Mouse (Mus musculus): ENCODE data around the gene Neu3. TPM values are rescaled to one million over a fixed set of nuclear protein-coding genes. Genes with fewer than 3 reads are reported as not detected.
A peak's percentile ranks its signal among the peaks of the same experiment; 100 is the strongest.
"Not testable (repeated sequence)": the region's sequence is repeated elsewhere in the genome, so short reads cannot be mapped to it uniquely, and the experiment has no call there.

Gene Neu3
- polyA plus RNA-seq, 1 experiment from 2014 or later = 6.2 TPM

GRCm38 (mm10) chr7:99833115-99833845, 5.1 kb upstream of the Neu3 start:
- no peak overlapping the region for H3K27ac ChIP-seq
- H3K9me3 ChIP-seq (replicated peaks) = no peaks in the 10 kb centered on the region
- H3K4me1 ChIP-seq = peaks cover 23% of the 10 kb centered on the region
- no peak overlapping the region for H3K4me3 ChIP-seq
- no peak for ATAC-seq
- H3K36me3 ChIP-seq = peaks cover 23% of the 10 kb centered on the region
- no peaks in the 10 kb centered on the region for H3K27me3 ChIP-seq (replicated peaks)
- H3K4me2 ChIP-seq = no peak overlapping the region
- no peak overlapping the region for H3K9ac ChIP-seq
- WGBS (ENCODE audit: insufficient replicate concordance) = 74% methylated on average over 5 of the region's 5 CpGs

- Histone ChIP-seq H3K9me3 (replicated peaks) (no peaks in the 10 kb centered on the region), H3K4me2 (peak overlapping the region; percentile 78), H3K27ac (peak overlapping the region; percentile 94), H3K9ac (peak overlapping the region; percentile 83), H3K4me3 (peak overlapping the region; percentile 71), H3K4me1 (peaks cover 68% of the 10 kb centered on the region), H3K27me3 (replicated peaks) (no peaks in the 10 kb centered on the region), H3K36me3 (peaks cover 13% of the 10 kb centered on the region)
- WGBS (ENCODE audit: insufficient replicate concordance) = 62% methylated on average over 6 of the region's 6 CpGs
- no peak for ATAC-seq
Observed at GRCm38 (mm10) chr7:99826096-99826495, 2.1 kb downstream of the Neu3 start.

- peak overlapping the region; percentile 83 for H3K9ac ChIP-seq
- H3K4me3 ChIP-seq = peak overlapping the region; percentile 71
- peak; percentile 14; the same call in 1 of the 2 replicates for ATAC-seq
Observed at GRCm38 (mm10) chr7:99825511-99825910, 2.7 kb downstream of the Neu3 start.

GRCm38 (mm10) chr7:99824649-99825483, 3.4 kb downstream of the Neu3 start:
- 12% methylated on average over 16 of the region's 16 CpGs for WGBS (ENCODE audit: insufficient replicate concordance)
- Histone ChIP-seq H3K27ac (peak overlapping the region; percentile 94), H3K4me1 (peaks cover 68% of the 10 kb centered on the region), H3K4me3 (peak overlapping the region; percentile 71), H3K27me3 (replicated peaks) (no peaks in the 10 kb centered on the region), H3K4me2 (peak overlapping the region; percentile 78), H3K36me3 (peaks cover 13% of the 10 kb centered on the region), H3K9ac (peak overlapping the region; percentile 83), H3K9me3 (replicated peaks) (no peaks in the 10 kb centered on the region)
- ATAC-seq = peak; percentile 75

More at GRCm38 (mm10) chr7:99825511-99825910, 2.7 kb downstream of the Neu3 start:
- WGBS (ENCODE audit: insufficient replicate concordance) = 51% methylated on average over 9 of the region's 9 CpGs
- no peaks in the 10 kb centered on the region for H3K27me3 ChIP-seq (replicated peaks)
- H3K27ac ChIP-seq = peak overlapping the region; percentile 94
- peak overlapping the region; percentile 78 for H3K4me2 ChIP-seq
- H3K9me3 ChIP-seq (replicated peaks) = no peaks in the 10 kb centered on the region
- H3K4me1 ChIP-seq = peaks cover 68% of the 10 kb centered on the region
- H3K36me3 ChIP-seq = peaks cover 13% of the 10 kb centered on the region

GRCm38 (mm10) chr7:99823045-99823663, 5.1 kb downstream of the Neu3 start:
- Histone ChIP-seq H3K27ac (peak overlapping the region; percentile 94), H3K4me3 (no peak overlapping the region), H3K9ac (peak overlapping the region; percentile 58), H3K4me2 (peak overlapping the region; percentile 59), H3K4me1 (peaks cover 67% of the 10 kb centered on the region), H3K27me3 (replicated peaks) (no peaks in the 10 kb centered on the region), H3K36me3 (peaks cover 16% of the 10 kb centered on the region), H3K9me3 (replicated peaks) (no peaks in the 10 kb centered on the region)
- 72% methylated on average over 10 of the region's 10 CpGs for WGBS (ENCODE audit: insufficient replicate concordance)
- ATAC-seq = no peak

- Histone ChIP-seq H3K9ac (peak overlapping the region; percentile 58), H3K4me3 (peak overlapping the region; percentile 25), H3K4me1 (peaks cover 72% of the 10 kb centered on the region), H3K27me3 (replicated peaks) (no peaks in the 10 kb centered on the region), H3K9me3 (replicated peaks) (no peaks in the 10 kb centered on the region), H3K4me2 (peak overlapping the region; percentile 59), H3K36me3 (peaks cover 20% of the 10 kb centered on the region), H3K27ac (peak overlapping the region; percentile 94)
- peak; percentile 76 for ATAC-seq
- 48% methylated on average over 5 of the region's 5 CpGs for WGBS (ENCODE audit: insufficient replicate concordance)
Observed at GRCm38 (mm10) chr7:99822426-99822825, 5.8 kb downstream of the Neu3 start.

- peak; percentile 66 for ATAC-seq
- Histone ChIP-seq H3K36me3 (peaks cover 24% of the 10 kb centered on the region), H3K4me3 (peak overlapping the region; percentile 25; the same call in 1 of the 2 replicates), H3K9me3 (replicated peaks) (no peaks in the 10 kb centered on the region), H3K9ac (peak overlapping the region; percentile 58), H3K27ac (peak overlapping the region; percentile 94), H3K27me3 (replicated peaks) (no peaks in the 10 kb centered on the region), H3K4me2 (peak overlapping the region; percentile 59), H3K4me1 (peaks cover 72% of the 10 kb centered on the region)
- WGBS (ENCODE audit: insufficient replicate concordance) = 38% methylated on average over 2 of the region's 2 CpGs
Observed at GRCm38 (mm10) chr7:99821953-99822352, 6.3 kb downstream of the Neu3 start.

GRCm38 (mm10) chr7:99818181-99818725, 10.0 kb downstream of the Neu3 start:
- 20% methylated on average over 9 of the region's 9 CpGs for WGBS (ENCODE audit: insufficient replicate concordance)
- H3K27me3 ChIP-seq (replicated peaks); ATAC-seq; H3K9me3 ChIP-seq (replicated peaks): not testable (repeated sequence)
- Histone ChIP-seq H3K9ac (peak overlapping the region; percentile 27; the same call in 1 of the 2 replicates), H3K4me1 (peaks cover 40% of the 10 kb centered on the region), H3K4me2 (peak overlapping the region; percentile 47), H3K4me3 (peak overlapping the region; percentile 23), H3K36me3 (peaks cover 42% of the 10 kb centered on the region), H3K27ac (peak overlapping the region; percentile 58)

- H3K4me2 ChIP-seq = no peak overlapping the region
- peaks cover 66% of the 10 kb centered on the region for H3K36me3 ChIP-seq
- whole genome bisulfite sequencing (ENCODE audit: insufficient replicate concordance) = 82% methylated on average over 11 of the region's 11 CpGs
- no peak overlapping the region for H3K4me3 ChIP-seq
- no peak overlapping the region for H3K27ac ChIP-seq
- H3K4me1 ChIP-seq = peaks cover 34% of the 10 kb centered on the region
- ATAC-seq = no peak
- H3K9me3 ChIP-seq (replicated peaks) = no peaks in the 10 kb centered on the region
- no peak overlapping the region for H3K9ac ChIP-seq
- no peaks in the 10 kb centered on the region for H3K27me3 ChIP-seq (replicated peaks)
Observed at GRCm38 (mm10) chr7:99813394-99813793, 14.8 kb downstream of the Neu3 start.

- Histone ChIP-seq H3K4me1 (peaks cover 27% of the 10 kb centered on the region), H3K9ac (no peak overlapping the region), H3K4me3 (no peak overlapping the region), H3K9me3 (replicated peaks) (no peaks in the 10 kb centered on the region), H3K27ac (no peak overlapping the region), H3K4me2 (no peak overlapping the region), H3K27me3 (replicated peaks) (no peaks in the 10 kb centered on the region), H3K36me3 (peaks cover 55% of the 10 kb centered on the region)
- ATAC-seq = no peak
- WGBS (ENCODE audit: insufficient replicate concordance) = 84% methylated on average over 4 of the region's 4 CpGs
Observed at GRCm38 (mm10) chr7:99811661-99812060, 16.6 kb downstream of the Neu3 start.

- H3K9ac ChIP-seq = no peak overlapping the region
Observed at GRCm38 (mm10) chr7:99810814-99811213, 17.4 kb downstream of the Neu3 start.

More at GRCm38 (mm10) chr7:99810814-99811213, 17.4 kb downstream of the Neu3 start:
- no peaks in the 10 kb centered on the region for H3K9me3 ChIP-seq (replicated peaks)
- H3K27ac ChIP-seq = peak overlapping the region; percentile 55; the same call in 1 of the 2 replicates
- no peak for ATAC-seq
- H3K27me3 ChIP-seq (replicated peaks) = no peaks in the 10 kb centered on the region
- WGBS (ENCODE audit: insufficient replicate concordance) = 65% methylated on average over 2 of the region's 2 CpGs
- no peak overlapping the region for H3K4me3 ChIP-seq
- H3K36me3 ChIP-seq = peaks cover 55% of the 10 kb centered on the region
- H3K4me1 ChIP-seq = peaks cover 29% of the 10 kb centered on the region
- H3K4me2 ChIP-seq = no peak overlapping the region

Measured in liver, embryonic 12.5 days (tissue).